Mouse (Mus musculus): ENCODE results near the gene Tmem56.

The Tmem56 gene

DNA sequence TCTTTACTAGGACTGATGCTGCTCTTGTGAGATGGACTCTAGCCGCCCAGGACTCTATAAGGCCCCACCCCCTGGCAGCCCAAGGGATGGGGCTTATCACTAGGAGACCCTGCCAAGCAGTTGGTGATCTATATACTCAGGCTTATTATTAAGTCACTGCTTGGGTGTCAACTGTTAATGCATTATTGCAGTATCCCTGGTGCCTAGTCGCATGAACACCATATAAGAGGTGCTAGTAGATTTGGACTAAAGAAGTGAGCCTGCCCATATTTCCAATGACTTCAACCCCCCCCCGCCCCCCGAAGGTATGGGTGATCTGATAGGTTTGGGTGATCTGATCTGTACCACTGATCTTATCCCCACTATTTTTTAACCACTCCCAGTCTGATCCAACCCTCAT is at the start of gene Tmem56:
Gene Tmem56, minus strand, starts transcription at position 101 of the 400 bp plus-strand sequence.
- no peak for DNase-seq

DNA sequence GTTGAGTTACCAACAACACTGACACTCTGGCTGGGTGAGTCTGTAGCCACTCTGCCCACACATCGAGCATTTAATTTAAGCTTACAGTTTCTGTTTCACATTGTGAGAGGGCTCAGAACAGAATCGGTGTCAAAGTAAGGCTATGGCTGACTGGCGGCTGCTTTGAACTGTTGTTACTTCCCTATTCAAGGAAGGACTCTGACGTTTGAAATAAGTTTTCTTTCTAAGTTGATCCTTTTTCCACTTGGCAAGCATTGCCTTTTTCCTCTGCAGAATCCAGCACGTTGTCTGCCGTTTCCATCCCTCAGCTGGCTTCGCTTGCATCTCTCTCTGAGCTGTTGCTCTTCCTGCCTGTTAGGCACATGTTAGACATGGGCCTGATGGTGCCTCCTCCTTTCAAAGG is 47.3 kb upstream of the Tmem56 start:
- DNase-seq = peak; percentile 35 to 37

DNA sequence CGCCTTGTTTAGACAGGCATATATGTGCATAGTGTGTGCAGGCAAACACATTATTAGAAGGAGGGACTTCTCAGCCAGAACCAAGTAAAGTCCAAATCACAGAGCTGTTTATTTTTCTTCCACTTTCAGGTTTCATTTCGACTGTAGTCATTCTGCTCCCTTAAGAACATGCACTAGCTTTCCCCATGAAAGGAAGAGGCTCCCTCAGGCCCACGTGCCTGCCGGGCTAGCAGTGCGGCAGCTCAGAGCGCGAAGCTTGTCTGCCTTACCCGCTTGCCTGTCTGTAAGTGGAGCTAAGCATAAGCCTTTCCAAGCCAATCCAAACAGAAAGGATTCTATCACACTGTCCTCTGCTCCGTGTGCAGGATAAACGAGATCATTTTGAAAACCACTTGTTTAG is 46.7 kb upstream of the Tmem56 start:
- DNase-seq = peak in 1 of 2 experiments; percentile 43

DNA sequence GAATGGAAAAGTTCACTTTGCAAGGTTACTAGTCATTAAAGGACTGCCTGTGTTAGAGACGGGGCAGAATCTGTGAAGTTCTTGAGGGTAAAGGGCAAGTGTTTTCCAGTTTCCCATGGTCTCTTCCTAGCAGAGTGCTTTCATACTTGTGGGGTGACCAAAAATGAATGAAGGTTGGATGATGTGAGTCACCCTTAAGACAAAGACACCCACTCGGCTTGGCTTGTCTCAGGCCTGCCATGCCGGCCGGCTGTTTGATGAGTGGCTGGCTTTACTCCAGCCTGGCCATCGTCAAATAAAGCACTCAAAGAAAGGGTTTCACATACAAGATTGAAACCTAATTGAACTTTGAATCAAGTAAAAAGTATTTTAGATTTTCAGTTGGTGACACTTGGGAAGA is 44.5 kb upstream of the Tmem56 start:
- DNase-seq = no peak

DNA sequence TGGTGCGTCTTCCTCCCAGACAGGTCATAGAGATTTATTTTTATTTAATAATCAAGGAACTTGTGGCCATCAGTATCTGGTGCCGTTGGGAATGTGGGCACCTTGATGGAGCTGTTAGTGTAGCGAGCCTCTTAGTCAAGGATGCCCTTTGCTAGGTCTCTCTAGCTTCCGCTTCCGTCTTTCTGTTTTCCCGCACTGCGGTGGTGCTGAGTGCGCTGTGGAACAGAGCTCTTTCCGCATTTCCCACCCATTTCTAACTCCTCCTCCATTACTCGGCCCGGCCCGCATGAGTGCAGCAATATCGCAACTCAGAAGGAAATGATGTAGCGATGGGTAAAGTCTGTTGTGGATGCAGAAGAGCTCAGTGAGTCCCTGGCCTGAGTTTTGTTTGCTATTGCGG is 40.5 kb upstream of the Tmem56 start:
- DNase-seq = no peak

DNA sequence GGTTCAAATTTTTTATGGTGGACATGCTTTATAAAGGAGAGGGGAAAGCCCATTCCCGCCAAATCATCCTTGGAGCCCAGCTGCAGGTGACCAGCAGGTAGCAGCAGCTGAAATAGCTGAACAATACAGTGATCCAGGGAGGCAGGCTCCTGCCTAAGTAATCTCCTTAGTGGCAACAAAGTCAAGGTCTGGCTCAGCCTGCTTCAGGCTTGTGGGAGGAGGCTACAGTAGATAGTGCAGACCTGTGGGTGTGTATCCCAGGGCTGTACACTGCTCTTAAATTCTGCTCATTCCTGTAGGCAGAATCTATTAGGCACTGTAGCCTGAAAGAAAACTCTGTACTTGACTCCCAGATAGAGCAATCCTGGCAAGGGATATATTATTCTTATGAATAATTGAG is 38.0 kb upstream of the Tmem56 start:
- no peak for DNase-seq

DNA sequence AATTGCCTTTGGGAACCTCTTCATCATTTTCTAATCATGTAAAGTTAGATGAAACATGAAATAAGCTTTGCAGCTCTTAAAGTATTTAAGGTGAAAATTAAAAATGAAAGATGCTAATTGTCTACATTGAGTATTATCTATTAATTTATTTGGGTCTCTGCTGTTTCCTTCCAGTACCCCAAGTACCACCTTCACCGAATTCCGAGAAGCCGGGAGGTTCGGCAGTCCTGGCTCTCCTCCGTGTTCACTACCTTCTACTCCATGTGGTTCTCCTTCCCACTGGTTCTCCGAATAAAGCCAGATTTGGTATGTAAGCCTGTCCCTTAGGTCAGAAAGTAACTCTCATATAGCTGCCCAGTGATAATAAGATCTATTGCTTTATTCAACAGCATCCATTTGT is 37.0 kb upstream of the Tmem56 start:
- no peak for DNase-seq

DNA sequence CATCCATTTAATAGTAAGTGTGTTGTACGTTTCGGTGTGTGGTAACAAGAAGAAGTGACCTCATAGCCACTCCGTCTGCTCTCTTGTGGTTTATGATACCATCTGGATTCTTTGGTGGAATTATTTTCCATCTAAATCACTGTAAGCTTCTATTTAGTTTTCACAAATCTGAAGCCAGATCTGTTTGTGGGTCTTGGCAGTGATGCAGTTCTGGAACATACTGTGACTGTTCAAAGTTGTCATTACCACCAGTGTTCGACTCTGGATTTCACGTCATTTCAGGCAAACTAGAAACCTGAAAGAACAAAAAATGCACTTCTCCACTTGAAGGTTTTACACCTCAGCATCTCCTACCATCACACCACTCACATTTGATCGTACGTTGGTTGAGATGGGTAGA is 32.6 kb upstream of the Tmem56 start:
- DNase-seq = no peak

DNA sequence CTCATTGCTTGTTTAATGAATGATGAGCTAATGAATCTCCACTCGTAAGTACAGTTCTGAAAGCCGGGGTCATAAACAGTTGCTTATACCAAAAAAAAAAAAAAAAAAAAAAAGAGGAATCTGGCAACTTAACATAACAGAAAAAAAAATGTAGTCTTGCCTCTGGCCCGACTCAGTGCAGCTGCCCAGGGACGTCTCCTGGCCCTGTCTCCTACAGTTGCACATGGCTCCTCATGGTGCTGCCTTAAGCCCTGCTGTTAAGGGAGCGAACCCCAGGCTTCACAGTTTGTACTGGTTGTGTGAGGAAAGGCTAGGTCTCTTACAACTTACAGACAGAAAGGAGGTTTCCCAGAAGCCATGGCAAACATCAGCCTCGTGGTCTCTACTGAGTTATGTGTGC is 31.3 kb upstream of the Tmem56 start:
- DNase-seq = no peak

DNA sequence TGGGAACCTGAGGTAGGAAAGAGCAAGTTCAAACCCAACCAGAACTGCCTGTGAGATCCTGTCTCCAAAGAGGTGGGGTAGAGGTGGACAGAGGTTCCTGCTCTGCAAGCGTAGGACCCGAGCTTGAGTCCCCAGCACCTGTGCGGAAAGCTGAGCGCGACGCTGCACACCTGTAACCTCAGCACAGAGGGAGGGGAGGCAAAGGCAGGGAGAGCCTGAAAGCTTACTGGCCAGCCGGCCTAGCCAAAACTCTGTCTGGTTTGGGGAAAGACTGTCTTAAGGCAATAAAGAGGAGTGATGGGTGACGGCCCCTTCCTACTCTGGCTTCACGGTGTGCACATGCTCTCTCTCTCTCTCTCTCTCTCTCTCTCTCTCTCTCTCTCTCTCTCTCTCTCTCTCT is 30.1 kb upstream of the Tmem56 start:
- peak; percentile 31 to 57 for DNase-seq

DNA sequence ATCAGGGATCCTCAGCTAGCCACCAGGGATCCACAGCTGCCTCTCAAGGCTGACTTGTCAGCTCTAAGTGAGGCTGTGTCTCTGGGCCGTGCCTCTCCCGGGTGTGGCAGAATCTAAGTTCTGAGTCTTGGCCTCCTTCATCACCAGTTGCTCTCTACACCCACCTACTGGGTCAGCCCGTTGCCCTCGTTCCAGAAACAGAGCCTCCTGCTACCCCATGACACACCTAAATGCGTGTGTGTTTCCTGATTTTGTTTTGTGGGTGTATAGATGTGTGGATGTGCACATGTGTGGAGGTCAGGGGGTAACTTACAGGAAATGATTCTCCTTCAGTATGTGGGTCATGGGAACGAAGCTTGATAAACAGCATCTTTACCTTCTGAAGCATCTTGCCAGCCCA is 29.5 kb upstream of the Tmem56 start:
- peak; percentile 44 to 72 for DNase-seq

DNA sequence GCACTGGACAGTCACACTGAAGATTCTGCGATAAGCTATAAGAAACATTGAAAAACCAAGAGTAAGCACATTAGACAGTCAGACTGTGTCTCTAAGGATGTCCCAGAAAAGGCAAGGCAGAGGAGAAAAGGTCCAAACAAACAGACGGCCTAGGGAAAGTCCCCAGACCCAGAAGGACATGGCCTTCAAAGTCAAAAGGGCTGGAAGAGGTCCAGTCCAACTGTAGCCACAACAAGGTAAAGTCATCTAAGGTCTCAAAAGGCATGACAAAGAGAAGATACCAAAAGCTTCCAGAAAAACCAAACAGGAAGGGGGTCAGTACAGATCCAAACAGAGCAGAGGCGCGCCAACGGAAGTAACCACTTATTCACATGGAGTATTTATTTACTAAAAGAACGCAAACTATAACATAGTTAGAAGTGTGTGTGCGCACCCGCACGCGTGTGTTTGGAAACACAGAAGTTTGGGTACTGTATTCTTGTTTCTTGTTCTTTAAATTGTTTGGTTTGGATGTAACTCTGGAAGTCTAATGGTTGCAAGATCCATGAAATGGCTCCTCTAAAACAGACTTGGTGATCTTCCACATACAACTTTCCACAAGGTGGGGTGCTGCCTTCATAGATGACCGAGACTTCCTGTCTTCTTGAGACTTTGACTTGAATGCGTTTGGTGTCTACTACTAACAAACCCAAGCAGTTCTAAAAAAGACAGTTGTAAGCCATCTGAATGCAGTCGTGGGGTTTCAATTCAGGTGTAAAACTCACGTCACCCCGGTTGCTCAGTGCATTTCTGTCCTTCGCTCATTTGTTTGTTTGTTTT is 27.2 kb upstream of the Tmem56 start:
- DNase-seq = no peak

DNA sequence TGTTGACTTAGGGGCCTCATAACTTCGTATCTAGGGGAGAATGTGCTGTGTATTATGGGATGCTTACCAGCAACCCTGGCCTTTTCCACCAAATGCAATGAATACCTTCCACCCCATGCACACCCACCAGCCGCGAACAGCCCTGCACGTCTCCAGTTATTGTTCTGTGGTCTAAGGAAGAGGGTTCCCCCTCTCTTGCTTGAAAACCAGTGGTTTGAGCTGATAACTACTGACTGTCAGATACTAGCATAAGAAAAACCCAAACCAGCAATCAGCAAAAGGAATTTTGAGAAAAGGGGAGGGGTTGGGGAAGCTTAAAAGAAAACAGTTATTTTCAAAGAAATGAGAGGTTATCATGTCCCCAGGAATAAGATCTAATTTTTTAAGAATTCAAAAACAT is 26.5 kb upstream of the Tmem56 start:
- DNase-seq = no peak

DNA sequence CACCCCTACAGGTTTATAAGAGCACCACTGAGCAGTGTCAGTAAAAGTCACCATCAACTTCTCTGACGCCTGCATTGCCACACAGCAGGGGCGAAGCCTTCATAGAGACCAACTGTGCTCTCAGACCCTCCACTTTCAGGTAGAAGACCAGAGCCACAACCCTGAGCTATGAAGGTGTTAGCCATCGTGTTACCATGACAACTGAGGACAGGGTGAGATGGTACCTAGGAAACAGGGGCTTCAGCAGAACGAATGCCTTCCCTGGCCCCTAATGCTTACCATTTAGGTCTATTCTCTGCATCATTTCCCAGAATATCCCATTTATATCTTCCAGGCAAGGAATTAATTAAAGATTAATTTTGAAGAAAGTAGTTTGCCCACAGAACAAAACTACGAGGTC is 26.0 kb upstream of the Tmem56 start:
- no peak for DNase-seq

DNA sequence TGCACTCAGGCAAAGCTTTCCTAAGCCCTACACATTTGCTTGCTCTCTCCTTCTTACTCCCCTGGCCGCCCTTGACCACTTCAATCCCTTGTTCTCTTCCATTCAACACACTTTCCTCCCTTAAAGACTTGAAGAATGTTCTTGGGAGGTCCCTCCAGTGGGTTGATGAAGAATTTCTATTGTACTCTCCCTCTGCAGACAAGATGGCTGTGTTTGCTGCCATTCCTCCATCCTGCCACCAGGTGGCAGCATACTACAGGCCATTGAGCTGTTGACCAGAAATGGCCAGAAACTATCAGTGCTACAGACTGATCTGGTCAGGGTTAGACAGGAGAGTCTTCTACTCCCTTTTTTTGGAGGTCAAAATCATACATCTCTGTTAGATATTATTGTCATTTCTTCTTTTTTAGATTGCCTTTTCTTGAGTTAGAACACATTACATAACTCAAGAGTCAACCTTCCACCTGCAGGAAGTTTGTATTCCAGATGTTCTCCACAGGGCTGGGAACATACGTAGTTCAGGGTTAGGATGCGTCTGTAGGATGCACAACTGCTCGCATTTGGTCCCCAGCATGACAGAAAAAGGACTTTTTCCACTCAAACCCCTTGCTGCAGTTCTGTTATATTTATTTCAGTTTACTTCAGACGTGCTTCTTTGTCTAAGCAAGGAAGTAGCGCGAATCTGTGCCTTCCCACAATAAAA is 24.8 kb upstream of the Tmem56 start:
- peak; percentile 66 to 67 for DNase-seq

DNA sequence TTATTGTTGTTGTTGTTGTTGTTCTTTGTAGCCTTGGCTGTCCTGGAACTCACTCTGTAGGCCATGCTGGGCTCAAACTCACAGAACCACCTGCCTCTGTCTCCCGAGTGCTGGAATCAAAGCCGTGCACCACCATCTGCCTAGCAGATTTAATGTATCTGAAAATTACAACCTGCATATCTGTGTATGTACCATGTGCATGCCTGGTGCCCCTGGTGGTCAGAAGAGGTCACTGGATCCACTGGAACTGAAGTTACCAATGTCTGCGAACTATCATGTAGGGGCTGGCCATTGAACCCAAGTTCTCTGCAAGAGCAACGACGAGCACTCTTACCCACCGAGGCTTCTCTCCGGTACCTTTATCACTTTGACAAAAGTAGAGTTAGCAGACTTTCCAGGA is 23.7 kb upstream of the Tmem56 start:
- no peak for DNase-seq

DNA sequence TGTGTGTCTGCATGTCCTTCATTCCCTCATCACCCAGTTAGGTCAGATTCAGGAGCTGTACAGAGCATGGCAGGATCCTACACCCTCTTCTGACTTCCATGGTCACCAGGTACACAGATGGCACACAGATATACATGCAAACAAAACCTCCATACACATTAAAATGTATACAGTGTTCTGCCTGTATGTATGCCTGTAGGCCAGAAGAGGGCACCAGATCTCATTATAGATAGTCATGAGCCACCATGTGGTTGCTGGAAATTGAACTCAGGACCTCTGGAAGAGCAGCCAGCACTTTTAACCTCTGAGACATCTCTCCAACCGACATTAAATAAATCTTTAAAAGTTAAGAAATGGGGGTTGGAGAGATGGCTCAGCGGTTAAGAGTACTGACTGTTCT is 11.3 kb upstream of the Tmem56 start:
- DNase-seq = no peak

DNA sequence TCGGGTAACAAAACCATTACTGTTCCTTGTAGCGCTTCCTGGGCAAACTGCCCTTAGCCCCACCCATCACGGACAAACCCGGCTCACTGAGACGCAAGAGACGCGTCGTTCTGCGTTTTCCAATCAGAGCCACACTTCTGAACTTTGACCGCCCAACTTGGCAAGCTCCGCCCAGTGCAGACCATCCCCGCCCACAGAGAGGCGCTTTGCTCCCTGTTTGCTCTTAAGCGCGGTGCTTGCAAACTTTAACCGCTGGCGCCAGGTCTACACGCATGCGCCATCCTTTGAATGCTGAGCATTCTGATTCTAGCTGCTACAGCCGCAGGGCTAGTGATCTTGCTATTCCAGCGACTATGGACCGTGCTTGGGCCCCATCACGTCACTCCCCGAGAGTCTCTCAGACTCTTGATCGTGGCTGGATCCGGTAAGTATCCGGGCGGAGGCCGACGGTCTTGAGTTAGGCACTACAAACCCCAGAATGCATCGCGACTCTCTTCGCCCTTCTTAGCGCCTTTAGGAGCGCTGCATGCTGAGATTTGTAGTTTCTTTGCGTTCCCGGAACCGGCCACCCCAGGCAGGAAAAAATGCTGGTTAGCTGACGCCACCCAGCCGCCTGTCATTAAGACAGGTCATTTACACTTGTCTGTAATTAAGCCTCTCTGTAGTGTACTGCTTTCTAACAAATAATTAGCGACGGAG is 8.8 kb upstream of the Tmem56 start, which contains the start of gene Alg14:
Gene Alg14, plus strand, starts transcription at position 214 of the 699 bp plus-strand sequence.
- peak; percentile 96 to 98 for DNase-seq

DNA sequence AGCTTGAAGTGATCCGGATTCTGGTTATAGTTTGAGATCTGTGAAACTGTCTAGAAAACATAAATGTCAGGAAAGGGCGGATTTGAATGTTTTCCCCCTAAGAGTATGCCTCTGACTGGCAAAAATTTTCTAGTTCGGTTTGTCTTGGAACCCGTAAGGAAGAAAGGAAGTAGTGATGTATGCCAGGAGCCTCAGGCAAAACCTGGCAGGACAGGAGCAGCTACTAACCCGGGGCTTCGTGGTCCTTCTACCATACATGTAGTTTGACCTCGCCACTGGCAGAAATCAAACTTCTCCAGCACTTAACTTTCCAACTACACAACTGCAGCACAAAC is 8.3 kb upstream of the Tmem56 start:
- no peak for DNase-seq

DNA sequence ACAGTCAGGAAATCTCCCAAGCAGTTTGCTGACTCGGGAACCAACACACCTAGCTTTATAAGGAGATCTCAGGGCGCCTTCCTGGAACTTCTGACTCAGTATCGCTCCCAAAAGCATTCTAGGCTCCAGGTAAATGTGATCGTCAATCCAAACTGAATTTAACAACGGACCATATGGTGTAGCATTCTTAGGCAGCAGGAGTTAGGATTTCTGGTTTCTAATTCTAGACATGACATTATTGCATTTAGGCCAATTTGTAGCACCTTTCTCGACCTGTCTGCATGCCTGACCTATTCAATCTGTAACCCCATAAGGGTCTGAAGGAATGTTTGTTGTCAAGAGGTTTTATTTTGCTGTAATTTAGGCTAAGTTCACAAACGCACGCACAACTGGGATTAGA is 7.8 kb upstream of the Tmem56 start:
- no peak for DNase-seq

DNA sequence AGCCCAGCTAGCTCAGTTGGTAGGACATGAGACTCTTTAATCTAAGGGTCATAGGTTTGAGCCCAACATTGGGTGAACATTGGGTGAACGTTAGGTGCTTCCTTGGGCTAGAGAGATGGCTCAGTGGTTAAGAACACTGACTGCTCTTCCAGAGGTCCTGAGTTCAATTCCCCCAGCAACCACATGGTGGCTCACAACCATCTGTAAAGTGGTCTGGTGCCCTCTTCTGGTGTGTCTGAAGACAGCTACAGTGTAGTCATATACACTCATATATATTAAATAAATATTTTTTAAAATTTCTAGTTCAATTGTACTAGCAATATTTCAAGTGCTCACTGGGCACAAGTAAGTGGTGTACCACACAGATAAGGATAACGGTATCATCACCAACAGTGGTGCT is 4.3 kb upstream of the Tmem56 start:
- no peak for DNase-seq

DNA sequence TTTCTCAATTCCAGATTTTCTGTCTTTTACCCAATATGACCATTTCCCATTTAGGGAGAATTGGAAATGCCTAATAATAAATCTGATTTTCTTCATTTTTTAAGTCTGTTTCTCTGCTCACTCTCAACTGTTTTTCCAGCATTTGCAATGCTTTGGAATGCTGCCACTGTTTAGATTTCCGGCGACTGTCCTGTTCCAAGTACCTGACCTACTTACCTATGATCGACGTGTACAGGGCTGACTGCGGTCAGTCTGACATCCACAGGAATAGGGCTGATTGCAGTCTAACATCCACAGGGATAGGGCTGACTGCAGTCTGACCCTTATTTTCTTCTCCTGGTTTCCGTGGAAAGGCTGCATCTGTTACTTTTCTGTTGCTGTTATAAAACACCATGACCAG is 2.3 kb upstream of the Tmem56 start:
- no peak for DNase-seq

DNA sequence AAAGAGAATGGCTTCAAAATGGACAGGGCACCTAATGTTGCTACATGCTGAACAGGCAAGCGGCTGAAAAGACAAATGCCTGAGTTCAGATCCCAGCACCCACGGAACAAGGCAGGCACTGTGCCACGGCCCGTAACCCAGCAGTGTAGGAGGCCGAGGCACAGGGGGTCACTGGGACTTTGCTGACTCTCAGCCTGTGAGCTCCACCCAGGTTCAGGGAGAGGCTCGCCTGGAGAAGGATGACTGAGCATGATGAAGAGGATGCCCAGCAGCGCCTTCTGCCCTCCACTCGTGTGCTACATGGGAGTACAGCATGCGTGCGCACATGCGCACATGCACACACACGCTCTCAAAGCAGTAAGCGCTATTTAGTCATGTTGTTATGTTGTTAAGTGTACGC is 3.2 kb downstream of the Tmem56 start:
- no peak for DNase-seq

DNA sequence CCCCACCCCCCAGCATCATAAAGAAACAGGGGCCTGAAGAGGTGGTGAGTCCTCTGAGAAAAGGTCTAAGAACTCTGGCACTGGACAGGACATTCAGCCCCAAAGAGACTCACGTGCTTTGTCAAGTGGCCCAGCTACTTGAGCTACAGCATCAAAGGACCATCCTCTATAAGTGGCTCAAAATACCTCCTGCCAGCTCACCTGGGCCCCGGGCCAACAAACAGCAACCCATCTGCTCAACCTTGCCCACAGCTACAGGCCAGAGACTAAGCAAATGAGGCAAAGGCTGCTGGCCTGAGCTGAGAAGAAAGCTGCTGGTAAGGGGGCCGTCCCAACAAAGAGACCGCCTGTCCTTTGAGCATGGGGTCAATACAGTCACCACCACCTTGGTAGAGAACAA is 5.3 kb downstream of the Tmem56 start:
- DNase-seq = no peak
